In the genomic region with DNA sequence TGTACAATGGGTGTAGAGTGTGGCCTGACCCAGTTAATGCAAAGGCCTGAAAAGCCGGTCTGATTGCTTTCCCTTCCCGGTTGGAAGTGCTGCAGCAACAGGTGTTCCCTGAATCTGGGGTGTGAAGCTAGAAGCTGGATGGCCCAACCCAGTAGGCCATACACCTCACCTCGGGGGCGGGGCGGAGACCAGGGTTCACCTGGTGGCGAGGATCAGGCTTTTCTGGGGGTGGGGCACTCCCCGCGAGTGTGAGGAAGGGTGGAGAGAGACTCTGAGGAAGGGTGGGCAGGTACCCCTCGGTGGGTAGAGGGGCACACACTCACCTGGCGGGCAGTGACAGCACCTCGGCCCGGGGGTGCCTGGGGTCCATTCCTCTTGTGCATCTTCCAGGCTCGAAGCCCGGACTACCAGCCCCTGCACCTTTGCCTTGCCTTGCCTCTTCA, we compare ENCODE assay signal across 8 mouse cellular contexts. TPM values are rescaled to one million over a fixed set of nuclear protein-coding genes. Genes with fewer than 3 reads are reported as not detected.
DNase-seq lines count a peak whose midpoint lies in the region; ATAC-seq lines count a peak whose summit lies in the region.

No protein-coding gene starts in this region.

- H3K36me3 ChIP-seq in heart, embryonic 15.5 days = peaks cover 18% of the 10 kb centered on the region
- peaks cover 19% of the 10 kb centered on the region for H3K36me3 ChIP-seq in hindbrain, embryonic 16.5 days (ENCODE audit: control insufficient read depth, insufficient read depth, low read length)
- peaks cover 19% of the 10 kb centered on the region for H3K36me3 ChIP-seq in liver, embryonic 15.5 days (replicated peaks)
- peaks cover 32% of the 10 kb centered on the region for H3K36me3 ChIP-seq in neural tube, embryonic 13.5 days

- WGBS in heart, embryonic 15.5 days = 7% methylated on average over 14 of the region's 14 CpGs
- 6% methylated on average over 11 of the region's 14 CpGs for WGBS in hindbrain, embryonic 16.5 days
- 7% methylated on average over 14 of the region's 14 CpGs for WGBS in liver, embryonic 15.5 days (ENCODE audit: insufficient replicate concordance)
- WGBS in neural tube, embryonic 13.5 days = 10% methylated on average over 14 of the region's 14 CpGs

- peak overlapping the region; percentile 92 for H3K4me2 ChIP-seq in heart, embryonic 15.5 days
- peak overlapping the region; percentile 94 for H3K4me2 ChIP-seq in hindbrain, embryonic 16.5 days (ENCODE audit: low read length)
- H3K4me2 ChIP-seq in liver, embryonic 15.5 days = peak overlapping the region; percentile 93
- H3K4me2 ChIP-seq in neural tube, embryonic 13.5 days = peak overlapping the region; percentile 84

- H3K4me3 ChIP-seq in heart, embryonic 15.5 days = peak overlapping the region; percentile 81
- peak overlapping the region; percentile 51 for H3K4me3 ChIP-seq in hindbrain, embryonic 16.5 days (ENCODE audit: low read length)
- peak overlapping the region; percentile 70 for H3K4me3 ChIP-seq in liver, embryonic 15.5 days (replicated peaks)
- peak overlapping the region; percentile 73 for H3K4me3 ChIP-seq in neural tube, embryonic 13.5 days

- H3K27me3 ChIP-seq in heart, embryonic 15.5 days = no peaks in the 10 kb centered on the region
- H3K27me3 ChIP-seq in hindbrain, embryonic 16.5 days (replicated peaks; ENCODE audit: control insufficient read depth, insufficient read depth, low read length) = no peaks in the 10 kb centered on the region
- H3K27me3 ChIP-seq in liver, embryonic 15.5 days = no peaks in the 10 kb centered on the region
- H3K27me3 ChIP-seq in neural tube, embryonic 13.5 days = no peaks in the 10 kb centered on the region

- no peaks in the 10 kb centered on the region for H3K9me3 ChIP-seq in heart, embryonic 15.5 days (replicated peaks)
- H3K9me3 ChIP-seq in hindbrain, embryonic 16.5 days (ENCODE audit: control insufficient read depth, low read length) = no peaks in the 10 kb centered on the region
- no peaks in the 10 kb centered on the region for H3K9me3 ChIP-seq in liver, embryonic 15.5 days (replicated peaks)
- no peaks in the 10 kb centered on the region for H3K9me3 ChIP-seq in neural tube, embryonic 13.5 days

- H3K27ac ChIP-seq in heart, embryonic 15.5 days = peak overlapping the region; percentile 41; the same call in 1 of the 2 replicates
- H3K27ac ChIP-seq in hindbrain, embryonic 16.5 days (ENCODE audit: low read depth, low read length) = no peak overlapping the region; the same call in 1 of the 2 replicates
- H3K27ac ChIP-seq in liver, embryonic 15.5 days (replicated peaks) = no peak overlapping the region
- no peak overlapping the region for H3K27ac ChIP-seq in neural tube, embryonic 13.5 days (replicated peaks)

- no peak for DNase-seq in heart, adult 11 months
- peak; percentile 9 for DNase-seq in c-Kit-positive CD71-positive TER-119-negative erythroid progenitor cells, embryonic 14.5 days (ENCODE audit: low read depth)
- no peak for DNase-seq in adrenal gland, postnatal 4 days (ENCODE audit: low spot score in 2 of 2)
- no peak for DNase-seq in spleen, adult 12 weeks (ENCODE audit: low spot score)

- peak; percentile 21 for ATAC-seq in heart, embryonic 15.5 days (replicated peaks; ENCODE audit: insufficient number of reproducible peaks, insufficient read depth, low FRiP score, low read depth)
- ATAC-seq in hindbrain, embryonic 16.5 days = peak; percentile 78
- ATAC-seq in liver, embryonic 15.5 days (ENCODE audit: insufficient read depth) = peak; percentile 45
- ATAC-seq in neural tube, embryonic 13.5 days (ENCODE audit: low read depth) = peak; percentile 74

- H3K9ac ChIP-seq in heart, embryonic 15.5 days = peak overlapping the region; percentile 86
- H3K9ac ChIP-seq in hindbrain, embryonic 16.5 days (ENCODE audit: low read depth, low read length) = peak overlapping the region; percentile 70
- peak overlapping the region; percentile 75 for H3K9ac ChIP-seq in liver, embryonic 15.5 days
- peak overlapping the region; percentile 91 for H3K9ac ChIP-seq in neural tube, embryonic 13.5 days

- H3K4me1 ChIP-seq in heart, embryonic 15.5 days (replicated peaks) = peaks cover 22% of the 10 kb centered on the region
- H3K4me1 ChIP-seq in hindbrain, embryonic 16.5 days (ENCODE audit: control insufficient read depth, insufficient read depth, low read depth, low read length) = peaks cover 20% of the 10 kb centered on the region
- H3K4me1 ChIP-seq in liver, embryonic 15.5 days (replicated peaks) = peaks cover 33% of the 10 kb centered on the region
- H3K4me1 ChIP-seq in neural tube, embryonic 13.5 days (replicated peaks) = peaks cover 28% of the 10 kb centered on the region

RNA-seq across cellular contexts. Expression of gene Cc2d1a, which starts 0.4 kb away (rescaled TPM):
- polyA plus RNA-seq in heart, embryonic 15.5 days (2015; fragmentation: Nextera tagmentation; extraction: Ambion mirVana) = 11.9 and 18.7 TPM in 2 replicates
- polyA plus RNA-seq in hindbrain, embryonic 16.5 days (2015; fragmentation: Nextera tagmentation; extraction: Ambion mirVana) = 53.3 and 54.5 TPM in 2 replicates
- 5.4 and 5.5 TPM in 2 replicates for polyA plus RNA-seq in liver, embryonic 15.5 days (2015; fragmentation: Nextera tagmentation; extraction: Ambion mirVana)
- polyA plus RNA-seq in neural tube, embryonic 13.5 days (2015; fragmentation: Nextera tagmentation; extraction: Ambion mirVana) = 24.3 and 25.6 TPM in 2 replicates
- total RNA-seq in adrenal gland, postnatal 4 days (2021) = 10 to 100 TPM; 30.6 to 31.7 TPM

RNA-seq across cellular contexts. Expression of gene 4930432K21Rik, which starts 0.5 kb away (rescaled TPM):
- 0.60 and 0.77 TPM in 2 replicates for polyA plus RNA-seq in heart, embryonic 15.5 days (2015; fragmentation: Nextera tagmentation; extraction: Ambion mirVana)
- polyA plus RNA-seq in hindbrain, embryonic 16.5 days (2015; fragmentation: Nextera tagmentation; extraction: Ambion mirVana) = 2.7 and 2.9 TPM in 2 replicates
- 0.25 and 0.41 TPM in 2 replicates for polyA plus RNA-seq in liver, embryonic 15.5 days (2015; fragmentation: Nextera tagmentation; extraction: Ambion mirVana)
- 1.4 and 1.6 TPM in 2 replicates for polyA plus RNA-seq in neural tube, embryonic 13.5 days (2015; fragmentation: Nextera tagmentation; extraction: Ambion mirVana)
- total RNA-seq in adrenal gland, postnatal 4 days (2021) = 1 to 10 TPM; 1.2 TPM

RNA-seq across cellular contexts. Expression of gene Podnl1, which starts 21.6 kb away (rescaled TPM):
- polyA plus RNA-seq in heart, embryonic 15.5 days (2015; fragmentation: Nextera tagmentation; extraction: Ambion mirVana) = 0.04 and 0.29 TPM in 2 replicates
- polyA plus RNA-seq in hindbrain, embryonic 16.5 days (2015; fragmentation: Nextera tagmentation; extraction: Ambion mirVana) = 0.51 and 0.55 TPM in 2 replicates
- polyA plus RNA-seq in liver, embryonic 15.5 days (2015; fragmentation: Nextera tagmentation; extraction: Ambion mirVana) = not detected in 2 replicates
- 0.36 and 0.51 TPM in 2 replicates for polyA plus RNA-seq in neural tube, embryonic 13.5 days (2015; fragmentation: Nextera tagmentation; extraction: Ambion mirVana)
- total RNA-seq in adrenal gland, postnatal 4 days (2021) = under 1 TPM; 0.98 to 0.99 TPM

RNA-seq across cellular contexts. Expression of gene Nanos3, which starts 37.7 kb away (rescaled TPM):
- 1.4 and 1.6 TPM in 2 replicates for polyA plus RNA-seq in heart, embryonic 15.5 days (2015; fragmentation: Nextera tagmentation; extraction: Ambion mirVana)
- polyA plus RNA-seq in hindbrain, embryonic 16.5 days (2015; fragmentation: Nextera tagmentation; extraction: Ambion mirVana) = 6.2 and 6.8 TPM in 2 replicates
- polyA plus RNA-seq in liver, embryonic 15.5 days (2015; fragmentation: Nextera tagmentation; extraction: Ambion mirVana) = 0.31 TPM in 2 replicates
- polyA plus RNA-seq in neural tube, embryonic 13.5 days (2015; fragmentation: Nextera tagmentation; extraction: Ambion mirVana) = 6.1 and 10.1 TPM in 2 replicates
- 1 to 10 TPM; 3.1 to 4.3 TPM for total RNA-seq in adrenal gland, postnatal 4 days (2021)

RNA-seq across cellular contexts. Expression of gene Dcaf15, which starts 42.8 kb away (rescaled TPM):
- polyA plus RNA-seq in heart, embryonic 15.5 days (2015; fragmentation: Nextera tagmentation; extraction: Ambion mirVana) = 4.6 and 6.8 TPM in 2 replicates
- 21.5 and 22.7 TPM in 2 replicates for polyA plus RNA-seq in hindbrain, embryonic 16.5 days (2015; fragmentation: Nextera tagmentation; extraction: Ambion mirVana)
- polyA plus RNA-seq in liver, embryonic 15.5 days (2015; fragmentation: Nextera tagmentation; extraction: Ambion mirVana) = 3.2 and 3.5 TPM in 2 replicates
- 16.5 and 16.8 TPM in 2 replicates for polyA plus RNA-seq in neural tube, embryonic 13.5 days (2015; fragmentation: Nextera tagmentation; extraction: Ambion mirVana)
- 10 to 100 TPM; 29.3 to 32.0 TPM for total RNA-seq in adrenal gland, postnatal 4 days (2021)

Comparison
In these comparisons a context has a peak if more than half of its experiments do, and no peak if none do; other contexts are left out.
1. ATAC-seq: peak in every context shown above with its lines; median percentile 78 in hindbrain, embryonic 16.5 days; 74 in neural tube, embryonic 13.5 days; 45 in liver, embryonic 15.5 days; 21 in heart, embryonic 15.5 days.